Mouse (Mus musculus) hindbrain, postnatal 0 days (tissue): ENCODE data around the gene Kif28. TPM values are rescaled to one million over a fixed set of nuclear protein-coding genes. Genes with fewer than 3 reads are reported as not detected.
"Not testable (repeated sequence)": the region's sequence is repeated elsewhere in the genome, so short reads cannot be mapped to it uniquely, and the experiment has no call there.

Experiments used
- ATAC-seq: fragments of 200-750 bp; cut with Nextera tagmentation; 2 replicates; pipeline ENCODE4 v1.8.0; 2017; ENCODE audit warnings: mild to moderate bottlenecking, moderate TSS enrichment, moderate library complexity
- DNase-seq: peaks from one replicate; pipeline ENCODE4 v3.0.0-alpha.2; 2015; ENCODE audit warnings: low spot score
- H3K27ac ChIP-seq: fragments of 300-500 bp; sonication (generic); 2 replicates; pipeline ENCODE4 v1.5.1; 2014; ENCODE audit warnings: mild to moderate bottlenecking
- H3K27me3 ChIP-seq: fragments of 300-500 bp; sonication (generic); 2 replicates; pipeline ENCODE4 v1.6.1; 2014; ENCODE audit warnings: low read length, mixed read lengths; ENCODE audit not compliant: insufficient read depth
- H3K36me3 ChIP-seq: fragments of 300-500 bp; sonication (generic); 2 replicates; pipeline ENCODE4 v1.6.1; 2014; ENCODE audit warnings: low read length, mixed read lengths; ENCODE audit not compliant: insufficient read depth
- H3K4me1 ChIP-seq: fragments of 300-500 bp; sonication (generic); 2 replicates; pipeline ENCODE4 v1.6.1; 2014; ENCODE audit warnings: antibody characterized with exemption, low read length, mixed read lengths; ENCODE audit not compliant: insufficient read depth
- H3K4me2 ChIP-seq: fragments of 300-500 bp; sonication (generic); 2 replicates; pipeline ENCODE4 v1.6.1; 2014; ENCODE audit warnings: low read depth, mild to moderate bottlenecking, low read length, moderate library complexity, mixed read lengths
- H3K4me3 ChIP-seq: fragments of 300-500 bp; sonication (generic); 2 replicates; pipeline ENCODE4 v1.5.1; 2014; ENCODE audit warnings: low read length
- H3K9ac ChIP-seq: fragments of 300-500 bp; sonication (generic); replicated peaks from 2 replicates; pipeline ENCODE4 v1.6.1; 2014; ENCODE audit warnings: mild to moderate bottlenecking, low read length, moderate library complexity, mixed read lengths
- H3K9me3 ChIP-seq: fragments of 300-500 bp; sonication (generic); 2 replicates; pipeline ENCODE4 v1.6.1; 2016; ENCODE audit warnings: low read length, mixed read lengths
- CTCF ChIP-seq: IDR thresholded peaks from 2 replicates; pipeline ENCODE4 v1.5.1; 2016; ENCODE audit warnings: antibody characterized with exemption, control low read depth, low read depth
- WGBS: fragments of 180-500 bp; shearing (Covaris S2); extraction: QIAGEN DNeasy Blood & Tissue Kit; methylation state at CpG from one replicate; pipeline ENCODE4 v1.1.7; 2014; 5-methylcytosine and 5-hydroxymethylcytosine counted together
- polyA plus RNA-seq: library from polyadenylated mRNA; unstranded; fragments of >200 nt; fragmentation: Nextera tagmentation; extraction: Ambion mirVana; gene quantifications from 2 replicates; pipeline ENCODE4 v1.2.1, GENCODE M21; 2015
- total RNA-seq: library from RNA; depleted of rRNA; stranded (reverse); fragments of >200 nt; gene quantifications from 2 replicates; pipeline ENCODE4 v1.2.3, GENCODE M21; 2014; rRNA removed

The Kif28 gene
- total and polyA plus RNA-seq, 2 experiments from 2014 or later = 0.06 TPM; not detected in 1

DNA sequence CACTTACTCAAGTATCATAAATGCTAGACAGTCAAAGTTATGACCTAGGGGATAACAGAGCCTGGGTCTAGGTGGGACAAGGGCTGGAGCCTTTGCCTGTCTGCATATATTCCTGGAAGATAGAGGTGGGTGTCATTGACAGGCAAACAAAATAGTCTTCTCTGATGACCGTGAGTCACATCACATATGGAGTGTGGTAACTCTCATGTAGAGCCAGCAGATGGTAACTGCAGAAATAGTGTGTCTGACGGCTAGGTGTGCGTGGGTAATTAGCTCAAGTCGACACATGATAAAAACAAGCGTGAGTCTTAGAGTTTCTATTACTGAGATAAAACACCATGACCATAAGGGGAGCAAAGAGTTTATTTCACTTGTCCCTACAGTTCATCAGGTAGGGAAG, 82.0 kb downstream of the Kif28 start:
- Histone ChIP-seq H3K9ac (no peak overlapping the region), H3K4me3 (no peak overlapping the region), H3K36me3 (no peaks in the 10 kb centered on the region), H3K4me2 (no peak overlapping the region), H3K9me3 (no peaks in the 10 kb centered on the region), H3K4me1 (no peaks in the 10 kb centered on the region), H3K27ac (no peak overlapping the region), H3K27me3 (no peaks in the 10 kb centered on the region)
- ATAC-seq (no peak), DNase-seq (no peak)
- no peak for TF ChIP-seq CTCF
- 86% methylated on average over 5 of the region's 5 CpGs for WGBS

DNA sequence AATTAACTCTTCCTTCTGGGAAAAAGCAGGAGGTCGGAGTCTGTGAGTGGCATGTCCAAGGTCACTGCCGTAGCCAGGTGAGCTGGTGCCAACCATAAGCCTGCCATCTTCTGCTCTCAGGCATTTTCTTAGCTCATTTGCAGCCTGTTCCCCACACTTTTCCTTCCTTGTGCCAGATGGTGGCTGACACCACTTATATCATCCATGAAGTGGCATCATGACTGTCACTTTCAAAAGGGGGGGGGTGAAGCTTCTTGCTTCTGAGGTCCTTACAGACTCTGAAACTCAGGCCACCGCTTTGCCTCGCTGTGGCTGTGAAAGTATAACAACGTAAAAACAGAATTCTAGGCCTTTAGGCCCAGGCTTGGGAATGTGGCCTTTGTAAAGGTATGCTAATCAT, 93.8 kb downstream of the Kif28 start:
- no peak for TF ChIP-seq CTCF
- no peak for DNase-seq
- Histone ChIP-seq H3K4me2 (no peak overlapping the region), H3K9ac (no peak overlapping the region), H3K4me3 (no peak overlapping the region), H3K27ac (no peak overlapping the region), H3K4me1 (no peaks in the 10 kb centered on the region), H3K27me3 (no peaks in the 10 kb centered on the region), H3K36me3 (no peaks in the 10 kb centered on the region), H3K9me3 (no peaks in the 10 kb centered on the region)
- 82% methylated on average over 5 of the region's 5 CpGs for WGBS
- no peak for ATAC-seq

DNA sequence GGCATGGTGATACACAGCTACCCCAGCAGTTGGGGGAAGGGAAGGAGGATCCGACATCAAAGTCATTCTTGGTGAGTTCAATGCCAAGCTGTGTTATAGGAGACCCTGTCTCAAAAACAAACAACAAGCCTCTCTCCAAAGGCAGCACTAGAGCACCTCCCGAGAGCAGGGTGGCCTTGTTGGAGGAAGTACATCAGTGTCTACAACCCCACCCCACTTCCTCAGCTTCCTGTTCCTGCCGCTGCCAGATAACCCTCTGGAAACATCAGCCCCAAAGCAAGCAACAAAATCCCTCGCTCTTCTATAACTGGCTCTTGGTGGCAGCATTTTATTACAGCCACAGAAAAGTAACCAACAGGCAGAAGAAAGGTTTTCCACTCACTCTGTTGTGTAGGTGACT, 94.8 kb downstream of the Kif28 start:
- H3K9me3 ChIP-seq = no peaks in the 10 kb centered on the region
- H3K4me3 ChIP-seq = no peak overlapping the region
- H3K4me1 ChIP-seq = no peaks in the 10 kb centered on the region
- no peak overlapping the region for H3K27ac ChIP-seq
- WGBS = 76% methylated on average over 4 of the region's 4 CpGs
- no peak for TF ChIP-seq CTCF
- no peaks in the 10 kb centered on the region for H3K36me3 ChIP-seq
- no peak overlapping the region for H3K4me2 ChIP-seq
- ATAC-seq (no peak), DNase-seq (no peak)
- H3K27me3 ChIP-seq = no peaks in the 10 kb centered on the region
- H3K9ac ChIP-seq = no peak overlapping the region

DNA sequence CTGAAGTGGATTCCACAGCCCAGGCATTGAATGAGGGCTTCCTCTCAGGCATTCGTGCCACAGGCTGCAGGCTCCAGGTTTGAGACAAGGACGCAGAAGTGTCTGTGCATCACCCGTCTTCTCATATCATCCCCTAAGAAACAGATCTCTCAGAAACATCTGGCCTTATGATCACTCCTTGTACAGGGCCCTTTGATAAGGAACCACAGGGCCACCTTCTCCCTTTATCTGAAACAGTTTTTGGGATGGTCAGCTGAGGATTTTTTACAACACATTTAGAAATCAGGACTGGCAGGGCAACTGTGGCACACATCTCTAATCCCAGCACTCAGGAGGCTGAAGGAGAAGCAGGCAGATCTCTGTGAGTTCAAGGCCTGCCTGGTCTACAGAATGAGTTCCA, 95.7 kb downstream of the Kif28 start:
- 79% methylated on average over 3 of the region's 3 CpGs for WGBS
- H3K27ac ChIP-seq = no peak overlapping the region
- no peak overlapping the region for H3K9ac ChIP-seq
- H3K4me3 ChIP-seq = no peak overlapping the region
- no peaks in the 10 kb centered on the region for H3K9me3 ChIP-seq
- no peaks in the 10 kb centered on the region for H3K4me1 ChIP-seq
- no peak overlapping the region for H3K4me2 ChIP-seq
- no peaks in the 10 kb centered on the region for H3K27me3 ChIP-seq
- no peak for ATAC-seq
- DNase-seq = no peak
- no peaks in the 10 kb centered on the region for H3K36me3 ChIP-seq
- no peak for TF ChIP-seq CTCF

DNA sequence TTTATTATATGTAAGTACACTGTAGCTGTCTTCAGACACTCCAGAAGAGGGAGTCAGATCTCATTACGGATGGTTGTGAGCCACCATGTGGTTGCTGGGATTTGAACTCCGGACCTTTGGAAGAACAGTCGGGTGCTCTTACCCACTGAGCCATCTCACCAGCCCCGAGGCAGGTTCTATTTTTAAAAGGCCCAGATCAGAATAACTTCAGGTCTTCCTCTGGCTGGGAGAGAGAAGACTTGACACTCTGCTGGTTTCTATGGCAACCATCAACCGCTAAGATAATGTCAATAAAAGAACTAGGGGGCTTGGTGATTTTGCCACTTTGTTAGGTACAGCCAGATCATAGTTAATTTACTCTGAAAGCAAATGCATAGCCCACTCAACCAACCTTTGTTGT, 96.4 kb downstream of the Kif28 start:
- WGBS = 66% methylated on average over 4 of the region's 5 CpGs
- ATAC-seq, H3K4me1 ChIP-seq: not testable (repeated sequence)

DNA sequence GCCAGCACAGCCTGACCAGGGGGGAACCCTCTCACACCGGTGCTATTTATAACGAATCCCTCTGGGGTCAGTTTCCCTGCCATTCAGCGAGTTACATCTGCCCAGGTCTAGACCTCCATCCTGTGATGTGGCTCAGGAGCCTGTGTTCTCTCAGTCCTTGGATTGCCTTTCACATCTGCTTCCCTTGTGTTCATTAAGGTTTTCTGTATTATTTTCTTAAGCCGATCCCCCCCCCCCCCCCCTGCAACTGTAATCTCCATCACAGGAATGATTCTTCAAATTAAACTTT, 99.1 kb downstream of the Kif28 start:
- H3K4me3 ChIP-seq = peak overlapping the region; percentile 20; the same call in 1 of the 2 replicates
- H3K36me3 ChIP-seq = no peaks in the 10 kb centered on the region
- ATAC-seq = no peak
- TF ChIP-seq CTCF = no peak
- no peak for DNase-seq
- 0 out of 2 replicates have a peak, but pooled peaks cover 3% of the 10 kb centered on the region for H3K4me1 ChIP-seq
- H3K27ac ChIP-seq = no peak overlapping the region
- H3K27me3 ChIP-seq = no peaks in the 10 kb centered on the region
- no peak overlapping the region for H3K9ac ChIP-seq
- 22% methylated on average over 4 of the region's 4 CpGs for WGBS
- H3K4me2 ChIP-seq = peak overlapping the region; percentile 46
- H3K9me3 ChIP-seq = no peaks in the 10 kb centered on the region

More for the DNA sequence above, 96.4 kb downstream of the Kif28 start:
- H3K4me3 ChIP-seq, H3K27ac ChIP-seq, H3K27me3 ChIP-seq, H3K36me3 ChIP-seq, H3K9me3 ChIP-seq, H3K9ac ChIP-seq, H3K4me2 ChIP-seq: not testable (repeated sequence)
- peak; percentile 43 for DNase-seq

Other genes starting within 250 kb of the Kif28 start
- gene Smyd3, start 227.2 kb downstream of the Kif28 start, total RNA-seq = 15.4 and 17.9 TPM in 2 replicates
- gene Smyd3, start 227.2 kb downstream of the Kif28 start, polyA plus RNA-seq = 23.3 and 26.1 TPM in 2 replicates
- gene Tfb2m, start 199.0 kb downstream of the Kif28 start, total RNA-seq = 9.2 and 20.2 TPM in 2 replicates
- gene Tfb2m, start 199.0 kb downstream of the Kif28 start, polyA plus RNA-seq = 30.5 and 35.3 TPM in 2 replicates
- 30.2 and 32.1 TPM in 2 replicates for gene Cnst, start 198.9 kb downstream of the Kif28 start, total RNA-seq
- gene Cnst, start 198.9 kb downstream of the Kif28 start, polyA plus RNA-seq = 16.2 and 16.3 TPM in 2 replicates
- 63.8 and 87.3 TPM in 2 replicates for gene Sccpdh, start 77.1 kb downstream of the Kif28 start, total RNA-seq
- 183 and 187 TPM in 2 replicates for gene Sccpdh, start 77.1 kb downstream of the Kif28 start, polyA plus RNA-seq
- 0.89 TPM in 1 of 2 replicates, not detected in the other for gene Gm10518, start 58.1 kb upstream of the Kif28 start, total RNA-seq
- gene Gm10518, start 58.1 kb upstream of the Kif28 start, polyA plus RNA-seq = 0.11 TPM in 1 of 2 replicates, not detected in the other
- 16.3 and 18.5 TPM in 2 replicates for gene Ahctf1, start 58.4 kb upstream of the Kif28 start, total RNA-seq
- gene Ahctf1, start 58.4 kb upstream of the Kif28 start, polyA plus RNA-seq = 9.6 and 9.9 TPM in 2 replicates
- gene Cdc42bpa, start 215.2 kb upstream of the Kif28 start, total RNA-seq = 84.3 and 90.9 TPM in 2 replicates
- gene Cdc42bpa, start 215.2 kb upstream of the Kif28 start, polyA plus RNA-seq = 29.1 and 36.1 TPM in 2 replicates